Mouse (Mus musculus): ENCODE measurements around the gene Fam19a2.
A peak's percentile ranks its signal among the peaks of the same experiment; 100 is the strongest.

Fam19a2 gene

GRCm38 (mm10) chr10:123385641-123386040 is 121.8 kb downstream of the Fam19a2 start:
- no peak for DNase-seq (ENCODE audit: low read depth, low spot score)

- DNase-seq (ENCODE audit: low read depth, low spot score), result no peak
Observed at GRCm38 (mm10) chr10:123395429-123395828, 131.6 kb downstream of the Fam19a2 start.

- DNase-seq (ENCODE audit: low read depth, low spot score), result no peak
Observed at GRCm38 (mm10) chr10:123398136-123398535, 134.3 kb downstream of the Fam19a2 start.

- DNase-seq (ENCODE audit: low read depth, low spot score), result no peak
Observed at GRCm38 (mm10) chr10:123401188-123401587, 137.4 kb downstream of the Fam19a2 start.

GRCm38 (mm10) chr10:123402460-123402859 is 138.7 kb downstream of the Fam19a2 start:
- no peak for DNase-seq (ENCODE audit: low read depth, low spot score)

GRCm38 (mm10) chr10:123414953-123415352 is 151.2 kb downstream of the Fam19a2 start:
- DNase-seq (ENCODE audit: low read depth, low spot score), result no peak

- no peak for DNase-seq (ENCODE audit: low read depth, low spot score)
Observed at GRCm38 (mm10) chr10:123416024-123416423, 152.2 kb downstream of the Fam19a2 start.

GRCm38 (mm10) chr10:123418616-123419173 is 154.9 kb downstream of the Fam19a2 start:
- DNase-seq (ENCODE audit: low read depth, low spot score), result no peak

- DNase-seq (ENCODE audit: low read depth, low spot score), result no peak
Observed at GRCm38 (mm10) chr10:123420249-123420648, 156.5 kb downstream of the Fam19a2 start.

- no peak for DNase-seq (ENCODE audit: low read depth, low spot score)
Observed at GRCm38 (mm10) chr10:123424482-123424881, 160.7 kb downstream of the Fam19a2 start.

GRCm38 (mm10) chr10:123426527-123427363 is 162.9 kb downstream of the Fam19a2 start:
- no peak for DNase-seq (ENCODE audit: low read depth, low spot score)

- no peak for DNase-seq (ENCODE audit: low read depth, low spot score)
Observed at GRCm38 (mm10) chr10:123431569-123431968, 167.8 kb downstream of the Fam19a2 start.

GRCm38 (mm10) chr10:123437576-123437975 is 173.8 kb downstream of the Fam19a2 start:
- DNase-seq (ENCODE audit: low read depth, low spot score), result no peak

- peak; percentile 2 for DNase-seq (ENCODE audit: low read depth, low spot score)
Observed at GRCm38 (mm10) chr10:123456800-123457199, 193.0 kb downstream of the Fam19a2 start.

GRCm38 (mm10) chr10:123460466-123460865 is 196.7 kb downstream of the Fam19a2 start:
- DNase-seq (ENCODE audit: low read depth, low spot score), result peak; percentile 17

- DNase-seq (ENCODE audit: low read depth, low spot score), result no peak
Observed at GRCm38 (mm10) chr10:123462305-123462704, 198.5 kb downstream of the Fam19a2 start.

GRCm38 (mm10) chr10:123514749-123515148 is 251.0 kb downstream of the Fam19a2 start:
- DNase-seq (ENCODE audit: low read depth, low spot score), result no peak

- no peak for DNase-seq (ENCODE audit: low read depth, low spot score)
Observed at GRCm38 (mm10) chr10:123520613-123521012, 256.8 kb downstream of the Fam19a2 start.

- DNase-seq (ENCODE audit: low read depth, low spot score), result no peak
Observed at GRCm38 (mm10) chr10:123521203-123521602, 257.4 kb downstream of the Fam19a2 start.

GRCm38 (mm10) chr10:123525424-123525823 is 261.6 kb downstream of the Fam19a2 start:
- DNase-seq (ENCODE audit: low read depth, low spot score), result no peak

GRCm38 (mm10) chr10:123526059-123526458 is 262.3 kb downstream of the Fam19a2 start:
- DNase-seq (ENCODE audit: low read depth, low spot score), result no peak

- no peak for DNase-seq (ENCODE audit: low read depth, low spot score)
Observed at GRCm38 (mm10) chr10:123536143-123536542, 272.3 kb downstream of the Fam19a2 start.

GRCm38 (mm10) chr10:123548391-123548790 is 284.6 kb downstream of the Fam19a2 start:
- DNase-seq (ENCODE audit: low read depth, low spot score), result no peak
